Mouse (Mus musculus): ENCODE results near the gene Pcca.

DNA sequence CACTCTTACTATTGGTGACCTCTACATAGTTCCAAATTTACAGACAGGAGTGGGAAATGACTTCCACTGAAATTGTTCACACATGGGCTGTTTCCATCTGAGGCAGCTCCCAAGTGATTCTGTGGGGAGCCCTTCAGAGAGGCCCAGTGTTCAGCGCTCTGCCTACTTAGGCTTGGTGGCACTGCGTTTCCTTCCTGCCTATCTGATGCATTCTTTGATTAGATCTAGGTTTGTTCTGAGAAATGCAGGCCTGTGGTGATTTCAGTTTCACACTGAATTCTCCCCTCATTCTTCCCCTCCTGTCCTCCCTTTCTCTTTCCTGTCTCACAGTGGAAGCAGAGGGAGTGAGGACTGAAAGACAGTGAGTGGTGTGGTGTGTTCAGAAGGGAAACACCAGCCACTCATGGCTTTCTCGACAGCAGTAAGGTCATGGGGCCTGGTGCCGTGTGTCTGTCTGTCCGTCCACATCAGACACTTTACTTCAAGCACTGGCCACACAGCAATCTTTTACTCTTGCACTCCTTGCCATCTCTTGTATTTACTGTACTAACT, 318.5 kb downstream of the Pcca start:
- TF ChIP-seq POLR2A (IDR thresholded peaks at IDR 0.05; ENCODE audit: insufficient read length, low read depth): no peak
- TF ChIP-seq MYOG (IDR thresholded peaks at IDR 0.05; ENCODE audit: control insufficient read depth in 1 of 3, insufficient read depth in 1 of 3, insufficient read length in 2 of 3, low read depth in 2 of 3): no peak
- no peak for TF ChIP-seq MYOD1 (IDR thresholded peaks at IDR 0.05; ENCODE audit: control insufficient read depth in 1 of 3, insufficient read length in 2 of 3, low read depth in 2 of 3)
- no peak for TF ChIP-seq TCF3 (IDR thresholded peaks at IDR 0.05; ENCODE audit: insufficient read length, low read depth)
- no peak for TF ChIP-seq TCF12 (IDR thresholded peaks at IDR 0.05; ENCODE audit: insufficient read depth, poor library complexity, severe bottlenecking)
- no peak for TF ChIP-seq E2F4 (IDR thresholded peaks at IDR 0.05; ENCODE audit: insufficient read depth)
- TF ChIP-seq SRF (IDR thresholded peaks at IDR 0.05; ENCODE audit: control insufficient read depth, insufficient read length, low read depth): no peak

All from myocyte (in vitro differentiated cells).